Mouse (Mus musculus) regulatory T cell (primary cell): ENCODE measurements around the gene Cyb561d2.

ENCODE experiments used
- in situ Hi-C: fragments of 300-600 bp; cut with MboI, MseI; formaldehyde crosslinking; loops from one replicate; pipeline ENCODE4 v1.15.1; 2025; ENCODE audit warnings: high pct_unique_total_duplicates

Gene Cyb561d2

DNA sequence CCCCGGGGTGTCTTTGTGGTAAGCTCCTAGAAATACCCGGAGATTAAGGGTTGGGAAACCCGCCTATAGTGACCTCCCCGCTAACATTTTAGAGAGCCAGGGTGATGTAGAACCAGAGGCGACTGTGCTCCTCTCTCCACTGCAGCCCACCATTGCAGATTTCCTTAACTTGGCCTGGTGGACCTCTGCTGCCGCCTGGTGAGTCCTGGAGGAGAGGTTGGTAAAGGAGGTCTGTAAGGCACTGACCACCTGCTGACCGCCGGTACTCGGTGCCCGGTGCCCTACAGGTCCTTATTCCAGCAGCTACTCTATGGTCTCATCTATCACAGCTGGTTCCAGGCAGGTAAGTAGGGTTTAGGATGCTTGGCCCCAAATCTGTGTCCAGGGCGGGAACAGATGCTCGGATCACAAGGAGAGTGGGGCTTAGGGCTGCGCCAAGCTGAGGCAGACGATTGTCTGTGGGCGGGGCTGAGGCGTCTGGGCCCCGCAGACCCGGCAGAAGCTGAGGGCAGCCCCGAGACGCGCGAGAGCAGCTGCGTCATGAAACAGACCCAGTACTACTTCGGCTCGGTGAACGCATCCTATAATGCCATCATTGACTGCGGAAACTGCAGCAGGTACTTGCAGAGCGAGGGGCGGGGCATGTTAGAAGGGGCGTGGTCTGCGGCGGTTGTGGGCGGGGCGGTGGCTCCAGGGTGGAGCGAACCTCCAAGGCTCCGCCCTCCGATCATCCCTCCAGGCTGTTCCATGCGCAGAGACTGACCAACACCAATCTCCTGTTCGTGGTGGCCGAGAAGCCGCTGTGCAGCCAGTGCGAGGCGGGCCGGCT is 15.6 kb downstream of the Cyb561d2 start:
- in situ Hi-C loops, result no loop called here

DNA sequence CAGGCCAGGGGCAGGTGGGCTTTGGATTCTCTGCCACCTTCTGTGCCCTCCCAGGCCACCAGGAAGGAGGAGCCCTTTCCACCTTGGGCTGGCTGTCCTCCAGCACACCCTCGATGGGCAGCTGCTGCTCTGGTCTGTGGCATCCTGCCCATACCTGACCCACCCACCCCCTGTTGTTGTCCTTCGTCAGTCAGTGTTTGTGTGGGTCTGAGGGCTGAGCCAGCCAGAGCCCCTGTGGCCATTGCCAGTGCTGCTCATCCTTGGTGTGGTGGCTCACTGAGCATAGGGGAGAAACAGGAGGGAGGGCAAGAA is 19.6 kb downstream of the Cyb561d2 start:
- in situ Hi-C loops, result no loop called here

GRCm38 (mm10) chr9:107521711-107522399 is 20.1 kb downstream of the Cyb561d2 start:
- in situ Hi-C loops, result no loop called here

GRCm38 (mm10) chr9:107521190-107521589 is 20.8 kb downstream of the Cyb561d2 start:
- in situ Hi-C loops, result no loop called here

DNA sequence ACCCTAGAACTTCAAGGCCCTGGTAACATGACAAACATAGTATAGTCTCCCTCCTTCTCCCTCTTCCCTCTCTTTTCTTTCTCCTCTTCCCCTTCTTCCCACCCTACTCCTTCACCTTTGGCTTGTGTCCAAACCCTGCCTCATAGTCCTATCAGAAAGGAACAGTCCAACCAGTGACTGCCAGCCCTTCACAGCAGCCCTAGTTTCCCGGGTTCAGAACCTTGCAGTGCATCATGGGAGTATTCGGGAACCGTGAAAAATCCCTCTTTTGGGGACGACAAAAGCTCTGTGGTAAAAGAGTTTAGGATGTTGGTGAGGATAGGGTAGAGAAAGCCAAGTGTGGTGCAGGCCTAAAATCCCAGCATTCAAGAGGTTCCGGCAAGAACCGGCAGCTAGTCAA is 21.7 kb downstream of the Cyb561d2 start:
- in situ Hi-C loops, result no loop called here

DNA sequence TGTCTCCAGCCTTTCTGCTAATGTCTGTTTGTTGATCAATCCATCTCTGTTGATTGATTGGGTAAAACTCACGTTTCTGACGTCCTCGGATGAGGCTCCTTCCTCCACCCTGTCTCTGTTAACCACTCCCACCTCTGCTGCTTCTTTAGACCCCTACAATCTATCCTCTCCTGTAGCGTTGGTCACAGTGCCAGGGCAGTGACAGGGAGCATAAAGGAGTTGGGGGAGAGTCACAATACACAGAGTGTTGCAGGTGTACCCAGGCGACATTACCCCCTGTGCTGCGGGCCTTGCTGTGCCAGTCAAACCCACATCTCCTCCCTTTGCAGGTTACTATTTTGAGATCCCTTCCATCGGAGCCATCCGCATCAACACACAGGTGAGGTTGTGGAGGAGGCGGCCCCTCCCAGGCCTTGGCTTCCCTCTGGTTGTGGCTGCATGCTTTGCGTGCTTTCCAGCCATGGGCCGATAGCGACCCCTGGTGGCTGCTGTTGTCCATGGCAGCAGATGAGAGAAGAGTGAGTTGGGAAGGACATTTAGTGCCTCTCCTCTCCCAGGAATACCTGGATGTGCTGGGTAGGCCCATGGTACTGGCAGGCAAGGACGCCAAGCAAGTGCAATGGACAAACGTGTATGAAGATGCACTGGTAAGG is 27.6 kb downstream of the Cyb561d2 start:
- in situ Hi-C loops, result loop anchor here (5.0 kb wide), 1 partner anchor 157 kb away; no protein-coding TSS in a partner anchor

- in situ Hi-C loops, result loop anchor here (5.0 kb wide), 1 partner anchor 155 kb away; no protein-coding TSS in a partner anchor
These were observed 29.7 kb downstream of the Cyb561d2 start for GRCm38 (mm10) chr9:107512326-107512725.

DNA sequence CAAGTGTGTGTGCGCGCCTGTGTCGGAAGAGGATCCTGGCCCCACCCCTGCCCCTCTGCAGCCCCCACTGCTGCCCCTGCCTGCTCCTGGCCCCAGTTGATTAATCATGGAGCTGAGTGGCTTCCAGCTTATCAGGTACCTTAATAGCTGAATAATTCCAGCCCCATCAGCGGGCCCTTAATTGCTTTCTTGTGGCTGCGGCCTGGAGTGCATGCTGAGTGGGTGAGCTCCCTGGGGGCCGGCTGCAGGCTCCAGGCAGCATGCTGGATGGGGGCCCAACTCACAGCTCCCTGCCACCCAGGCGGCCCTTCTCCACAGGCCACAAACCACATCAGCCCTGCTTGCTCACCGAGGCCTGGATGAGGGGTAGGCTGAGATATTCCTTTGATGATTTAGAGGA is 30.6 kb downstream of the Cyb561d2 start:
- in situ Hi-C loops, result loop anchor here (5.0 kb wide), 1 partner anchor 154 kb away; no protein-coding TSS in a partner anchor

DNA sequence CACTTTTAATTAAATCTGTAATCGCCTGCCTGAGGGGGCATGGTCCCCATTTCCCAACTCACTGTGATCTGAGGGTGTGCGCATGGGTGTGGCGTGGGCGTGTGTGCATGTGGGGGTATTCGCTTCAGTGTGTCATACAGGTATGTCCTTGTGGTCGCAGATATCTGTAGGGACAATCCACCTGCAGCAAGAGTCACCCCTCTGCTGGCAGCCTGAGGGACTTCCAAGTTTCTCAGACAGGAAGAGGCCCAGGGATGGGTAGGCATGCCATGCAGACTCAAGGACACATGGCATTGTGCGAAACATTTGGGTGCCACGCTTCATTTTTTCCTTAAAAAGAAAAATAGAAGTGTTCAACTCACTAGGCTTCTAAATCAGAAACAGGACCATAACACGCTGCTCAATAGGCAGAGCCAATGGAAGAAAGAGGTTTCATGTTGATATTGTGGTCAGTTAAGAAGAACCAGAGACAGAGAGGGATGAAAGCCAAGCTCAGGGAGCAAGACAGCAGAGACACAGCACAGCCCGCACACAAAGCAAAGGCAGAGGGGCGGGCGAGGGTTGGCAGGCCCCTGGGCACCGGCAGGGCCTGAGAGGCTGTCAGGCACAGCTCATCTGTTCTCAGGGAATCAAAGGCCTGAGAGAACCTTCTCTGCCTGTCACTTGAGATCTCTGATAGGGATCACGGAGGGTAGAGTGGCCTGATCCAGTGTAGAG is 31.5 kb downstream of the Cyb561d2 start:
- in situ Hi-C loops, result loop anchor here (5.0 kb wide), 1 partner anchor 153 kb away; no protein-coding TSS in a partner anchor

- in situ Hi-C loops, result no loop called here
These were observed 33.7 kb downstream of the Cyb561d2 start for GRCm38 (mm10) chr9:107508266-107508665.

GRCm38 (mm10) chr9:107504662-107505537 is 37.1 kb downstream of the Cyb561d2 start:
- in situ Hi-C loops, result no loop called here

DNA sequence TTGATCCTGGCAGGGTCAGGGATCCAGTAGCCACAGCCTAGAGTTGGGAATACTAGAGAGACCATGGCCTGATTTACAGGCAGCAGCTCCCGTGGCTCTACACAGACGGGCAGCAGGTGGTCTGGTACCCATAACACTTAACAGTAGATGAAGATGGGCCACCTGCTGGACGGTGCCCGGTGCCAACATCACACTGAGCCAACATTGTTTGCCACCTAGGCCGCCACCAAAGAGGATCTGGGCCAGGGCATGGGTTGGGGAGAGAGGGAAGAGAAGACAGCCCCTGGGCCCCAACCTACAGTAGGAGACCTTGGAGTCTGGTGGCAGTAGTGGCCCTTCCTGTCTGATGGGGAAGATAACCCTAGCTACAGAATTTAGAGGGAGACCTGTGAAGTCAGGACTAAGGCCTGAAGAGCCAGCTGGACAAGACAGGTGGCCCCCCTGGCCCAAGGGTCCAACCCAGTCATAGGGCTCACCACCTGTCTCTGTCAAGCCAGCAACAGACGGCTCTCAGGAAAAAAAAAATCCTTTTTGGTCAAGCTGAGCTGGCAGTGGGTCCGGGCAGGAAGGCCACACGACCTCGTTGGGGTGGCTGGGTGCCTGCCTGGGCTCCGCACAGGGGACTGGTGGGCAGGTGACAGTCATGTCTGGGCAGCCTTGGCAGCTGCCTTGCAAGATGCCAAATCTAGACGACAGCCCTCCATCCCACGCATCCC is 39.7 kb downstream of the Cyb561d2 start:
- in situ Hi-C loops, result no loop called here

DNA sequence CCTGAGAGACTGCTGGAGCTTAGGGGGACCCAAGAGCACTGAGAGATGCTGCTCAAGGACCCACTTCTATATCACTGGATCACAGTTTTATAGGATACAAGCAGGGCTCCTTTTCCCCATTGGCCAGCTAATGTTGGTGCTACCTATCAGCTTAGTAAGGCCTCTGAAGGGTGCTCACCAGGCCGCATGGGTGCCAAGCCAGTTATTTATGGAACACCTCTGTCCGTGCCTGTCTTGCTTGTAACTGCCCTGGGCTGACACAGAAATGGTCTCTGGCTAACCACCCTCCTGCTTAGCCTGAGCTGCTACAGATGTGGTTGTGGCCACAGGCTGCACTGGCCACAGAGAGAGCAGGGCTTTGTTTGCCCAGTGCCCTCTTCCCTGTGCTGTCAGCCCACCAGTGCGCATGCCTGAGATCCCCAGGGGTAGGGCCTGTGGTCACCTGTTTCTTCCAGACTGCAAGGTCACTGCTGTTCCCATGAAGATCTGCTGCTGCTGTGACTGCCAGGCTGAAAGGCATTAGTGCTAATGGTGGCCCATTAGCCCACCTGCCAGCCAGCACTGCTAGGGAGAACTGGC is 41.2 kb downstream of the Cyb561d2 start:
- in situ Hi-C loops, result no loop called here

GRCm38 (mm10) chr9:107496359-107496758 is 45.6 kb downstream of the Cyb561d2 start:
- in situ Hi-C loops, result no loop called here

DNA sequence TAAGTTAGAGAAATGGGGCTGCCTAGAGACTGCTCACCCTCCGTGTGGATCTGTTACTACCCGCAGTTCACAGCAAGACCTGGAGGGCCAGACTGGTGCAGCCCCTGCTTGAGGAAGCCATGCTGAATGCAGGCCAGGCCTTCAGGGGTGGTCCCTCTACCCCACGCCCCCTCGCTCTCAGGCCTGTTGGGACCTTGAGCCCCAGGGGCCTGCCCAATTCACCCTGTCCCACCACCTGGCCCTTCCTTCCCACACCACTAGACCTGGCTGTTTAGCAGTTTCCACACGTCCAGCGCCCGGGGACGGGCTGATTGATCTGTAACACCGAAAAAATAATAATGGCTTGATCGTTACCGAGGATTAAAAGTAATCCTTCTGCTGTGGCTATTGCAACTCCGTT is 47.8 kb downstream of the Cyb561d2 start:
- in situ Hi-C loops, result no loop called here

- in situ Hi-C loops, result no loop called here
These were observed 48.5 kb downstream of the Cyb561d2 start for GRCm38 (mm10) chr9:107493511-107493910.

- in situ Hi-C loops, result no loop called here
These were observed 51.4 kb downstream of the Cyb561d2 start for GRCm38 (mm10) chr9:107490625-107491024.

- in situ Hi-C loops, result no loop called here
These were observed 51.8 kb downstream of the Cyb561d2 start for GRCm38 (mm10) chr9:107490146-107490545.
